Mouse (Mus musculus) C2C12 (cell line): ENCODE results near the gene Dpy19l3.

Experiments used
- CEBPB ChIP-seq: IDR thresholded peaks from one replicate; pipeline ENCODE4 v1.6.1; 2011; ENCODE audit warnings: low read depth, mild to moderate bottlenecking, control low read depth, moderate library complexity
- CTCF ChIP-seq: IDR thresholded peaks from one replicate; pipeline ENCODE4 v1.5.1; 2011; ENCODE audit not compliant: control insufficient read depth, insufficient read depth, insufficient read length
- FOSL1 ChIP-seq: IDR thresholded peaks from one replicate; pipeline ENCODE4 v1.8.0; 2011; ENCODE audit warnings: mild to moderate bottlenecking, low read length; ENCODE audit not compliant: poor library complexity, insufficient read depth, severe bottlenecking
- MAX ChIP-seq: IDR thresholded peaks from one replicate; pipeline ENCODE4 v1.6.1; 2011; ENCODE audit warnings: mild to moderate bottlenecking, control low read depth
- MYOD1 ChIP-seq: IDR thresholded peaks from one replicate; pipeline ENCODE4 v1.6.1; 2011; ENCODE audit warnings: low read depth; ENCODE audit not compliant: control insufficient read depth, insufficient read length
- USF1 ChIP-seq: IDR thresholded peaks from one replicate; pipeline ENCODE4 v1.6.1; 2011; ENCODE audit warnings: low read depth, mild to moderate bottlenecking, control low read depth, moderate library complexity

DNA sequence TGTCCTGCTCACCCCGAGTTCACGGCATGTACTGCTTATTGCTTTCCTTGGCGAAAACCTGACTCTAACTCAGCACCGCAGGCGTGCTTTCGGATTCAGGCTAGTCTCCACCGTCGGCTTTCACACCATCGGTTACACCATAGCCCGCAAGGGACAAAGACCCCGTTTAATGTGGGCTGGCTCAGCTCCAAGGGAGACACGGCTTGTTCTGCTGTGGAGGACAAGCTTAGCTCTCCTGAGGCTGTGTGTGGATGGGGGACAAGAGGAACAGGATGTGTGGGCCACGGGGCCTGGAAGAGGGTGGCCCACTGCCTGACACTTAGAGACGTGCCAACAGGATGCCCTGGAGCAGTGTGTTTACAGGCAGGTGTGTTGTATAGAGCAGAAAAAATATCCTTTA lies 62.1 kb downstream of the Dpy19l3 start:
- TF ChIP-seq CTCF (no peak), USF1 (no peak), MYOD1 (no peak), FOSL1 (no peak), MAX (no peak), CEBPB (no peak)
